Mouse (Mus musculus): ENCODE measurements around the gene Klf1. TPM values are rescaled to one million over a fixed set of nuclear protein-coding genes. Genes with fewer than 3 reads are reported as not detected.

Gene Klf1
- total RNA-seq, 2 experiments from 2014 or later = 1.8 to 2.0 TPM

GRCm38 (mm10) chr8:84934860-84935259 is 33.1 kb downstream of the Klf1 start:
- no peak for ATAC-seq (ENCODE audit: poor library complexity, severe bottlenecking)

GRCm38 (mm10) chr8:84935489-84935888 is 33.8 kb downstream of the Klf1 start:
- no peak for ATAC-seq (ENCODE audit: poor library complexity, severe bottlenecking)

DNA sequence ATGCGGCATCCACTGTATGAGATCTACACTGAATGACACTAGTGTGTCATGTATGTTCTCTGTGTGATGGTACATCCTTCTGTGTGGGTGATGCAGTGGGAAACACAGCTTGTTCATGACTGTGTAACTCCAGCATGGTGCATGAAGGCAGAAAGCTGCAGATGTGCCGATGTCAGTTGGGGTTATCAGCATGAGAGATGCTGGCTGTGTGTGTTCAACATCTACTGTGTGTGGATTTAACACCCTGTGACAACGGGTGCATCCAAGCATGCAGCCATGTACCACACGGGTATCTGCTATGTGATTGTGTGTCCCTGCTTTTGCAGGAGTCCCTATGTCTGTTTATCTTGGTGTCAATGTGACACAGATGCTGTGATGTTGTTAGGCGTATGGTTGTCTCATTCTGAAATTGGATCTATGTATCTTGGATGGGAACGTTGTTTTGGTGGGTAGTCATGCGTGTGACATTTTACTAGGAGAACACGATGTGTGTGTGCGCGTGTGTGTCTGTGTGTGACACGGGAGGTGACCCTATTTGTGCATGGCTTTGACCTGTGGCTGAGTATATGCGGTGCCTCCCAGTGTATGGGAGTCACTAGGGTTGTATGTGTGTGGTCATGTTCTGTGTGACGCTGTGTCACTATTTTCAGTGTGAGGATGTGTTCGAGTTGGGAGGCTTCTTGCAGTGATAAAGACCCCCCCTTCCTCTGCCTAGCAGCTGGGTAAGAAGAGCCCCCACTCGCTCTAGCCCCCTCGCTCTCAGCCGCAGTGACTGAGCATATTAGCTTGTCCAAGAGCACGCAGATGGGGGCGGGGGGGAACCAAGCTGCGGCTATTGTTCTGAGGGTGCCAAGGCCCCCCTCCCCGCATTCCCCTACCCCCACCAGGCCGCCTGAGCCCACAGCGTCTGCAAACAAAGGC is 34.6 kb downstream of the Klf1 start:
- ATAC-seq (ENCODE audit: poor library complexity, severe bottlenecking) = no peak

DNA sequence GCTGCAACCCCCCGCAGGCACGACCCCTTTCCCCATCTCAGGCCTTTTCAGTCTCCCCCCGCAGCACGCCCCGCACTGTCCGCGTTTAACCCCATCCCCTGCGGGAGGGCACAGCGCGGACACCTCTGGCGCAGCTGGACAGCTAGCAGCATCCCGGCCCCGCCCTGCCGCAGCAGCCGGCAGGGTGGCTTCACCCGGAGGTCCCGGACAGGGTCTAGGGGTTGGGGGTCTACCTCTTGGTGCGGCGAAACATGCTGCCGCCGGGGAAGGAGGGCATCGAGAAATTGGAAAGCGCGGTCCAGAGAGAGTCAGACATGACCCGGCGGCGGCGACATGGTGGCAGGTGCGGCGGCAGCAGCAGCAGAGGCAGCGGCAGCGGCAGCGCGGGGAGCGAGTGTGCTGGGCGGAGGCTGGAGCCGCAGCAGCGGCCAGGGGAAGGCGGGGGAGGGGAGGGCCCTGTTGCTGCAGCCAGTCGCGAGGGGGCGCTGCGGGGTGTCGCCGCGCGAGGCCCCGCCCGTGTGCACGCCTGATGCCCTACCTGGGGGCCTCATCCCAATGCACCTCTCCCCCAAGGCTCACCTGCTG is 35.3 kb downstream of the Klf1 start, which contains the start of gene Mast1:
Gene Mast1 (minus strand): TSS at position 398 of the 585 bp plus-strand sequence.
- ATAC-seq (ENCODE audit: poor library complexity, severe bottlenecking) = peak; percentile 89

DNA sequence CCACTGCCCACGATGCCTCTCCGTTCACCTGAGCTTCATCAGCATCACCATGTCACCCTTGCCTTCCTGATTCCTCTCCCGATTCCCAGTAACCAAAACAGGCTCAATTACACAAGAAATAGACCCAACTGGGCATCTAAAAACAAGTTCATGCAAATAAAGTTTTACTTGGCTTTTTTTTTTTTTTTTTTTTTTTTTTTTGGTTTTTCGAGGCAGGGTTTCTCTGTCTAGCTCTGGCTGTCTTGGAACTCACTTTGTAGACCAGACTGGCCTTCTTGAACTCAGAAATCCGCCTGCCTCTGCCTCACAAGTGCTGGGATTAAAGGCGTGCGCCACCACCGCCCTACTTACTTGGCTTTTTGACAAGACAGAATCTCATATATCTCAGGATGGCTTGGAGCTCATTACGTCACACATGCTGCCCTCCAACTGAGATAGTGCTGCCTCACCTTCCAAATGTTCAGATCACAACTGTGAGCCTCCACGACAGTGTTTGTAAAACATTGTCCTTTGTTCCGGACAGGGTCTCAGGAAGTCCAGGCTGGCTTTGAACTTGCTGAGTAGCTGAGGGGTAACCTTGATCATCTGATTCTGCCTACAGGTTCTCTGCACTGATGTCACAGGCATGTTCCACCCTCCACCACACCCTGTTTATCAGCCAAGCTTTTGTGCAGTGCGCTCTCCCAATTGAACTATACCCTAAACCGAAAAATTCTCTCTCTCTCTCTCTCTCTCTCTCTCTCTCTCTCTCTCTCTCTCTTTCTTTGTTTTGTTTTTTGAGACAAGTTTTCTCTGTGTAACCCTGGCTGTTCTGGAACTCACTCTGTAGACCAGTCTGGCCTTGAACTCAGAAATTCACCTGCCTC is 36.1 kb downstream of the Klf1 start:
- no peak for ATAC-seq (ENCODE audit: poor library complexity, severe bottlenecking)

GRCm38 (mm10) chr8:84943699-84944098 is 42.0 kb downstream of the Klf1 start:
- ATAC-seq (ENCODE audit: poor library complexity, severe bottlenecking) = no peak

- peak; percentile 47 for ATAC-seq (ENCODE audit: poor library complexity, severe bottlenecking)
Measured at GRCm38 (mm10) chr8:84944478-84945160, 42.9 kb downstream of the Klf1 start.

DNA sequence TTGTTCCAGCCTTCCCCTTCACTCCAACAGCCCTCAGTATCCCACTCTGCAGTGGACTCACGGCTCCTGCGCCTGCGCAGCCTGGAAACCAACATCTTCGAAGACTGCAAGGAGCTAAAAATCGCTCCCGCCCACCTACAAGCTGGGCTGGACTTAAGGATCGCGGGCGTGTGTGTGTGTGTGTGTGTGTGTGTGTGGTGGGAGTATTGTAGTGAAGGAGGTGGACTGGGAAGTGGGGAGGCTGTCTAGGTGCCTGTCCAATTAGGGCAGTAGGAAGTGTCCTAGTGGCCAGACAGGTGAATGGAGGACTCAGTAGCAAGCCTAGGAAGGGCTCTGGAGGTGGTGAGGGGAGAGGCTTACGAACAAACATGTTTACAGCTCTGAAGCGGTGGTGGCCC is 43.5 kb downstream of the Klf1 start:
- no peak for ATAC-seq (ENCODE audit: poor library complexity, severe bottlenecking)

DNA sequence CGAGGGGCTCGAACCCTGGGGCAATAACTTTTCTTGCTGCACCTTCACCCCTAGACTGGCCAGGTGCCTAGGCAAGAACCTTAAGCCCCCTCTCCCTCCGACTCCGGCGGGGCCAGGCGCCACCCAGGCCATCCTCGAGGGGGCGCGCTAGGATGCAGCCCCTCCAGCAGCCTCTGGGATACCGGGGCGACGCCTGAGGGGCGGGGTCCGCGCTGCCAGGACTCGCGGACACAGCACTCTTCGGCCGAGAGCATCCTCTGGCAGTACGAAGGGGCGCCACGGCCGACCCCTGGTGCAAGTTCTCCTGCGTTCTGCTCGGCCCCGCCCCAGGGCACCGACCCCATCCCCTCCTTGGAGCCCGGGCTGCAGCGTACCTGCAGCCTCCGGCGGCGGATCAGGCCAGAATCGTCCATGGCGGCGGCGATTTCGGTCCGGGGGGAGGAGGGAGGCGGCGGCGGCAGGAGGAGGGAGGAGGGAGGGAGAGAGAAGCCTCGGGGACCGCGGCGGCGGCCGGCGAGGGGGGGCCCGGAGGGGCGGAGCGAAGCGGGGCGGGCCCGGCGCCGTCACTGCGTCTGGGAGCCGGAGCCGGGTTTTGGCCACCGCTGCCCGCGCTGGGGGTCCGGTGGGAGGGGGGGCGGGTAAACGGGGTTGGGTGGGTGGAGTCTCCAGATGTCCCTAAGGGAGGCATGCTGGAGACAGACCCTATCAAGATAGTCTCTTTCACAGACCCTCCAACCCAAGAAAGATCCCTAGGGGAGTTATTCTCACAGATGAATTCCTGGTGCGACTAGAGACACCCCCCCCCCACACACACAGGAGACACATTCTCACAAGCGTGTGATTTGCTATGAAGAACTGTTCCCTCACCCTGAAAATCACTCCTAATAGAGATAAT is 44.2 kb downstream of the Klf1 start:
- no peak for ATAC-seq (ENCODE audit: poor library complexity, severe bottlenecking)

DNA sequence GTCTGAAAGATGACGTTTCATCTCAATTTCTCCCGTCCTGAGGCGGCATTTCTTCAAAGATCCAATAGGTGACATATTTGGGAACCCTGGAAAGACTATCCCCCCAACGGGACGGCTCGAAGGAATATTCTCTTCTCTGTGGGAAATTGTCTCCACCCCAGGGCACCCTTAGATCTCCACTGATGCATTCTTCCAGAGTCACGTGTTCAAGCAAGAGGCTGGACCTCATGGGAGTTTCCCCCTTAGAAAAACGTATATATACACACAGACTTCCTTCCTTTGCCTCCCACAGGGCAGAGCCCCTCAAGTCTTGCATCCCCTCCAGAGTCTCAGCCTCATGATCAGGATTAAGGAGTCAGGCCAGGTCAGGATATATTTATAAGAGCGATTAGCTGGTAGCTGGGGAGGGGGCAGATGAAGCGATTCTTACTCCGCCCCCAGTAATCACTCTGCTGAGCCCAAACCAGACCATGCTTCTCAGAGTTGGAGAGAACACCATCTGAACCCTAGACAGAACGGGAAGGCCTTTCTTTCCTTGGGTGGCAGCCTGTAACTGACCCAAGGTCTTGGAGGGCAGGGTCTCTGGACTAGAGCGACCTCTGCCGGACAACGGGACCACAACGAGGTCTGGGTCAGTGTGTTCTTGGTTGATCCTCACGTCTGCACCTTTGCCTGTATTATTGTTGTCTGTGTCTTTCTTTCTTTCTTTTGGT is 45.0 kb downstream of the Klf1 start, which contains the start of gene Rtbdn:
Gene Rtbdn (plus strand): TSS at position 464 of the 713 bp plus-strand sequence.
- peak; percentile 35; the same call in 1 of the 2 replicates for ATAC-seq (ENCODE audit: poor library complexity, severe bottlenecking)

DNA sequence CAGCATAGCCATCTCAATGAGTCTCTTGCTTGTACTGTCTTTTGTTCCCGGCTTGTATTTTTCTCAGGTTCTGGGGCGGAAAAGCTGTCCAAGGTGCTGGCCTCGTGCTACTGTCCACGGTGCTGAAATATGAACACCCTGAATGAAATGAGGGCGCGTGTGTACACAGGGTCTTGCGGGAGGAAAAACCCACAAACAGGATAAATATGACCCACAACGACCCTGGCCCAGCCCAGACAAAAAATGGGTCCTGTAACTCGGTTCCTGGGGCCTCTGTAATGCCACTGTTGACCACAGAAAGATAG is 45.5 kb downstream of the Klf1 start:
- 0 out of 2 replicates have a peak, but pooled peaks have one; percentile 47 for ATAC-seq (ENCODE audit: poor library complexity, severe bottlenecking)

DNA sequence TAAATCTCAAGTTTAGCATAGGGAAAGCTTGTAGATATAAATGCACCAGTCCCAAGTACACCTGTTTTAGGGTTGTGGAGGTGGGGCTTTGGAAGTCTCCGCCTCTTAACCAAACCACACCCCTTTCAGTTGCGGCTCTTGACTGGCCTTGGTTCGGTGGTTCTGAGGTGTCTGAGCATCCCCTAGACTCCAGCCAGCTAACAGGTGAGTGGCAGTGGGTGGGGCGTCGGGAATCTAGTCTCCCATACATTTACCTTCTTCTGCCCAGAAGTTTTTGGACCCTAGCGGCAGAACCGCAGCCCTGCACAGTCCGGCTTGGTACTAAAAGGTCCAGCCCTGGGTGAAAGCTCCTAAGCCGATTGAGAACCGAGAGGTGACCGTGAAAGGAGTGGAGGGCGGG is 48.0 kb downstream of the Klf1 start:
- no peak for ATAC-seq (ENCODE audit: poor library complexity, severe bottlenecking)

DNA sequence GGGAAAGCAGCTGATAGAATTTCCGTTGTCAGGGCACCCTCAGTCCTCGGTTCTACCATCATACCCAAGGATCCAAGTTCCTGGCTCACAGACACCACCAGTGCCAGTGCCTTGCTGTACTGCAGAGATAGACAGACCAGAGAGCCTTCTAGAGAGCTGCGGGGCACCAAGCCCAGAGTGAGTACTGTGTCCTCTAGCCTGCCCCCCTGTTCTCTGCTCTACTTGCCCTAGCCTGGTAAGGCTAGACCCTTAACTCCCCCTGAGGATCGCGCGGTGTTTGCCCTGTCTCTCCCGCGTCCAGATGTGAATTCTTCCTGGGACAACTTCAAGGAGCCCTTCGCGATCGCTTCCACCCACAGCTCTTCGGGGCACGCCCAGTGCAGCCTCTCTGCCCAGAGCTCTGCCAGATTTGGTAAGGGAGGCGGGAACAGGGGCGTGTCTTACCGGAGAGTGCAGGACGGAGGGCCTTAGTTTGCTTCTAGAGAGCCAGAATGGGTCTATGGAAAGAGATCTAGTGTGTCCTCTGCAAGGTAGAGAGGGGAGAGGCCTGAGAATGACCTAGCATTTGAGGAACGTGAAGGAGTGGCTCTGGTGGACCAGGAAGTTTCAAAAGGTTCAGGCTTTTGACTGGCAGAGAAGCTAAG is 51.0 kb downstream of the Klf1 start:
- ATAC-seq (ENCODE audit: poor library complexity, severe bottlenecking) = peak; percentile 93

Other genes starting within 250 kb of the Klf1 start
Only the 30 nearest of the 33 such genes appear.
- 29.5 and 35.9 TPM in 2 replicates for gene Trmt1, start 215.6 kb upstream of the Klf1 start, total RNA-seq (2015)
- gene Trmt1, start 215.6 kb upstream of the Klf1 start, total RNA-seq (2017) = 37.6 and 40.4 TPM in 2 replicates
- gene Nacc1, start 214.1 kb upstream of the Klf1 start, total RNA-seq (2015) = 42.8 and 43.0 TPM in 2 replicates
- gene Nacc1, start 214.1 kb upstream of the Klf1 start, total RNA-seq (2017) = 31.8 and 36.8 TPM in 2 replicates
- 69.0 and 69.9 TPM in 2 replicates for gene Lyl1, start 200.5 kb upstream of the Klf1 start, total RNA-seq (2015)
- gene Lyl1, start 200.5 kb upstream of the Klf1 start, total RNA-seq (2017) = 60.3 and 62.0 TPM in 2 replicates
- 40.4 and 45.2 TPM in 2 replicates for gene G430095P16Rik, start 178.9 kb upstream of the Klf1 start, total RNA-seq (2015)
- gene G430095P16Rik, start 178.9 kb upstream of the Klf1 start, total RNA-seq (2017) = 20.6 and 25.5 TPM in 2 replicates
- gene Nfix, start 101.6 kb upstream of the Klf1 start, total RNA-seq (2015) = 23.8 and 26.9 TPM in 2 replicates
- gene Nfix, start 101.6 kb upstream of the Klf1 start, total RNA-seq (2017) = 7.7 and 17.0 TPM in 2 replicates
- 1.4 and 2.6 TPM in 2 replicates for gene Dand5, start 79.1 kb upstream of the Klf1 start, total RNA-seq (2015)
- gene Dand5, start 79.1 kb upstream of the Klf1 start, total RNA-seq (2017) = 0.28 and 4.4 TPM in 2 replicates
- 6.3 and 6.6 TPM in 2 replicates for gene Gadd45gip1, start 70.4 kb upstream of the Klf1 start, total RNA-seq (2015)
- 13.9 and 20.5 TPM in 2 replicates for gene Gadd45gip1, start 70.4 kb upstream of the Klf1 start, total RNA-seq (2017)
- 35.6 and 36.9 TPM in 2 replicates for gene Rad23a, start 61.3 kb upstream of the Klf1 start, total RNA-seq (2015)
- gene Rad23a, start 61.3 kb upstream of the Klf1 start, total RNA-seq (2017) = 27.6 and 29.5 TPM in 2 replicates
- gene Calr, start 55.0 kb upstream of the Klf1 start, total RNA-seq (2015) = 163 and 187 TPM in 2 replicates
- 821 and 830 TPM in 2 replicates for gene Calr, start 55.0 kb upstream of the Klf1 start, total RNA-seq (2017)
- gene Farsa, start 44.9 kb upstream of the Klf1 start, total RNA-seq (2015) = 11.6 and 17.3 TPM in 2 replicates
- 49.7 and 53.4 TPM in 2 replicates for gene Farsa, start 44.9 kb upstream of the Klf1 start, total RNA-seq (2017)
- gene Syce2, start 29.8 kb upstream of the Klf1 start, total RNA-seq (2015) = 67.7 and 97.1 TPM in 2 replicates
- gene Syce2, start 29.8 kb upstream of the Klf1 start, total RNA-seq (2017) = 46.2 and 47.5 TPM in 2 replicates
- gene Gcdh, start 8.0 kb upstream of the Klf1 start, total RNA-seq (2015) = 7.4 and 8.8 TPM in 2 replicates
- 9.7 and 11.9 TPM in 2 replicates for gene Gcdh, start 8.0 kb upstream of the Klf1 start, total RNA-seq (2017)
- gene Dnase2a, start 6.6 kb downstream of the Klf1 start, total RNA-seq (2015) = 15.2 and 30.1 TPM in 2 replicates
- gene Dnase2a, start 6.6 kb downstream of the Klf1 start, total RNA-seq (2017) = 27.4 and 39.0 TPM in 2 replicates
- gene Mast1, start 35.4 kb downstream of the Klf1 start, total RNA-seq (2015) = 0.02 TPM in 1 of 2 replicates, not detected in the other
- 0.07 and 0.08 TPM in 2 replicates for gene Mast1, start 35.4 kb downstream of the Klf1 start, total RNA-seq (2017)
- gene Rtbdn, start 45.1 kb downstream of the Klf1 start, total RNA-seq (2015) = not detected in 2 replicates
- gene Rtbdn, start 45.1 kb downstream of the Klf1 start, total RNA-seq (2017) = not detected in 2 replicates
- 3.2 TPM in 1 of 2 replicates, not detected in the other for gene Gm49661, start 67.5 kb downstream of the Klf1 start, total RNA-seq (2015)
- gene Gm49661, start 67.5 kb downstream of the Klf1 start, total RNA-seq (2017) = not detected in 2 replicates
- 180 and 184 TPM in 2 replicates for gene Prdx2, start 67.7 kb downstream of the Klf1 start, total RNA-seq (2015)
- 230 and 256 TPM in 2 replicates for gene Prdx2, start 67.7 kb downstream of the Klf1 start, total RNA-seq (2017)
- 56.8 and 75.8 TPM in 2 replicates for gene Rnaseh2a, start 67.8 kb downstream of the Klf1 start, total RNA-seq (2015)
- 41.1 and 49.0 TPM in 2 replicates for gene Rnaseh2a, start 67.8 kb downstream of the Klf1 start, total RNA-seq (2017)
- 45.5 and 60.4 TPM in 2 replicates for gene Junb, start 76.8 kb downstream of the Klf1 start, total RNA-seq (2015)
- gene Junb, start 76.8 kb downstream of the Klf1 start, total RNA-seq (2017) = 110 and 125 TPM in 2 replicates
- gene Hook2, start 88.7 kb downstream of the Klf1 start, total RNA-seq (2015) = 0.82 and 1.1 TPM in 2 replicates
- 3.1 and 6.6 TPM in 2 replicates for gene Hook2, start 88.7 kb downstream of the Klf1 start, total RNA-seq (2017)
- 0.07 TPM in 1 of 2 replicates, not detected in the other for gene Best2, start 112.6 kb downstream of the Klf1 start, total RNA-seq (2015)
- gene Best2, start 112.6 kb downstream of the Klf1 start, total RNA-seq (2017) = not detected in 2 replicates
- 52.5 and 64.0 TPM in 2 replicates for gene Asna1, start 123.4 kb downstream of the Klf1 start, total RNA-seq (2015)
- 61.2 and 65.5 TPM in 2 replicates for gene Asna1, start 123.4 kb downstream of the Klf1 start, total RNA-seq (2017)
- gene Trir, start 124.9 kb downstream of the Klf1 start, total RNA-seq (2015) = 138 and 141 TPM in 2 replicates
- 411 and 422 TPM in 2 replicates for gene Trir, start 124.9 kb downstream of the Klf1 start, total RNA-seq (2017)
- 13.2 and 18.8 TPM in 2 replicates for gene Tnpo2, start 135.0 kb downstream of the Klf1 start, total RNA-seq (2015)
- 13.1 and 17.7 TPM in 2 replicates for gene Tnpo2, start 135.0 kb downstream of the Klf1 start, total RNA-seq (2017)
- 2.1 and 4.1 TPM in 2 replicates for gene Fbxw9, start 158.1 kb downstream of the Klf1 start, total RNA-seq (2015)
- 3.0 and 3.2 TPM in 2 replicates for gene Fbxw9, start 158.1 kb downstream of the Klf1 start, total RNA-seq (2017)
- not detected in 2 replicates for gene Gm5741, start 166.1 kb downstream of the Klf1 start, total RNA-seq (2015)
- not detected in 2 replicates for gene Gm5741, start 166.1 kb downstream of the Klf1 start, total RNA-seq (2017)
- gene Dhps, start 169.8 kb downstream of the Klf1 start, total RNA-seq (2015) = 50.9 and 55.1 TPM in 2 replicates
- 26.9 and 30.2 TPM in 2 replicates for gene Dhps, start 169.8 kb downstream of the Klf1 start, total RNA-seq (2017)
- 116 and 119 TPM in 2 replicates for gene Wdr83os, start 178.8 kb downstream of the Klf1 start, total RNA-seq (2015)
- 27.8 and 39.4 TPM in 2 replicates for gene Wdr83os, start 178.8 kb downstream of the Klf1 start, total RNA-seq (2017)
- gene Wdr83, start 179.4 kb downstream of the Klf1 start, total RNA-seq (2015) = 17.0 and 20.5 TPM in 2 replicates
- gene Wdr83, start 179.4 kb downstream of the Klf1 start, total RNA-seq (2017) = 9.9 and 12.5 TPM in 2 replicates
- 204 TPM in 2 replicates for gene Man2b1, start 181.3 kb downstream of the Klf1 start, total RNA-seq (2015)
- gene Man2b1, start 181.3 kb downstream of the Klf1 start, total RNA-seq (2017) = 159 and 161 TPM in 2 replicates

All from megakaryocyte, adult 5-6 weeks (primary cell).